Mouse (Mus musculus) embryonic facial prominence, embryonic 10.5 days (tissue): ENCODE data around the gene Rock2. TPM values are rescaled to one million over a fixed set of nuclear protein-coding genes. Genes with fewer than 3 reads are reported as not detected.

Source experiments
- DNase-seq: peaks from one replicate; pipeline ENCODE4 v3.0.0-alpha.2; 2017; ENCODE audit warnings: low spot score
- H3K27ac ChIP-seq: fragments of 300-500 bp; sonication (generic); replicated peaks from 2 replicates; pipeline ENCODE4 v1.5.1; 2016; ENCODE audit warnings: mild to moderate bottlenecking
- H3K27me3 ChIP-seq: fragments of 300-500 bp; sonication (generic); replicated peaks from 2 replicates; pipeline ENCODE4 v1.6.1; 2016; ENCODE audit warnings: low read depth, mild to moderate bottlenecking; ENCODE audit not compliant: poor library complexity, severe bottlenecking
- H3K36me3 ChIP-seq: fragments of 300-500 bp; sonication (generic); replicated peaks from 2 replicates; pipeline ENCODE4 v1.6.1; 2016; ENCODE audit warnings: mild to moderate bottlenecking, moderate library complexity
- H3K4me1 ChIP-seq: fragments of 300-500 bp; sonication (generic); 2 replicates; pipeline ENCODE4 v1.6.1; 2016
- H3K4me3 ChIP-seq: fragments of 300-500 bp; sonication (generic); 2 replicates; pipeline ENCODE4 v1.5.1; 2016; ENCODE audit warnings: mild to moderate bottlenecking, moderate library complexity
- H3K9me3 ChIP-seq: fragments of 300-500 bp; sonication (generic); 2 replicates; pipeline ENCODE4 v1.6.1; 2016; ENCODE audit warnings: mild to moderate bottlenecking
- WGBS: fragments of 180-500 bp; shearing (Covaris S2); methylation state at CpG from one replicate; pipeline ENCODE4 v1.1.7; 2016; 5-methylcytosine and 5-hydroxymethylcytosine counted together
- polyA plus RNA-seq: library from polyadenylated mRNA; unstranded; fragments of >200 nt; fragmentation: Nextera tagmentation; extraction: Ambion mirVana; gene quantifications from 2 replicates; pipeline ENCODE4 v1.2.1, GENCODE M21; 2016

Rock2 gene
- polyA plus RNA-seq, 1 experiment from 2014 or later: 12.7 TPM

- H3K27ac ChIP-seq: no peak overlapping the region
- H3K9me3 ChIP-seq: no peaks in the 10 kb centered on the region; the same call in 1 of the 2 replicates
- DNase-seq: no peak
- peaks cover 13% of the 10 kb centered on the region for H3K4me1 ChIP-seq
- H3K36me3 ChIP-seq: no peaks in the 10 kb centered on the region
- 76% methylated on average over 3 of the region's 3 CpGs for WGBS
- H3K4me3 ChIP-seq: no peak overlapping the region
- no peaks in the 10 kb centered on the region for H3K27me3 ChIP-seq
Measured at GRCm38 (mm10) chr12:16860961-16861360, 33.7 kb upstream of the Rock2 start.

GRCm38 (mm10) chr12:16864477-16864876 is 30.2 kb upstream of the Rock2 start:
- no peaks in the 10 kb centered on the region; the same call in 1 of the 2 replicates for H3K9me3 ChIP-seq
- WGBS: 89% methylated on average over 4 of the region's 4 CpGs
- no peak for DNase-seq
- H3K27ac ChIP-seq: no peak overlapping the region
- H3K4me1 ChIP-seq: peaks cover 19% of the 10 kb centered on the region
- no peaks in the 10 kb centered on the region for H3K36me3 ChIP-seq
- no peaks in the 10 kb centered on the region for H3K27me3 ChIP-seq
- H3K4me3 ChIP-seq: no peak overlapping the region

GRCm38 (mm10) chr12:16865871-16866270 is 28.8 kb upstream of the Rock2 start:
- Histone ChIP-seq H3K27me3 (no peaks in the 10 kb centered on the region), H3K9me3 (no peaks in the 10 kb centered on the region; the same call in 1 of the 2 replicates), H3K27ac (no peak overlapping the region), H3K4me1 (peaks cover 27% of the 10 kb centered on the region), H3K36me3 (no peaks in the 10 kb centered on the region), H3K4me3 (no peak overlapping the region)
- WGBS: 67% methylated on average over 3 of the region's 3 CpGs
- DNase-seq: no peak

- Histone ChIP-seq H3K27me3 (no peaks in the 10 kb centered on the region), H3K9me3 (no peaks in the 10 kb centered on the region; the same call in 1 of the 2 replicates), H3K36me3 (no peaks in the 10 kb centered on the region), H3K4me3 (no peak overlapping the region), H3K4me1 (peaks cover 28% of the 10 kb centered on the region), H3K27ac (no peak overlapping the region)
- DNase-seq: no peak
- WGBS: 68% methylated on average over 3 of the region's 3 CpGs
Measured at GRCm38 (mm10) chr12:16866460-16866859, 28.2 kb upstream of the Rock2 start.

- 66% methylated on average over 7 of the region's 7 CpGs for WGBS
- no peak overlapping the region for H3K4me3 ChIP-seq
- DNase-seq: no peak
- H3K36me3 ChIP-seq: no peaks in the 10 kb centered on the region
- no peaks in the 10 kb centered on the region for H3K27me3 ChIP-seq
- no peaks in the 10 kb centered on the region; the same call in 1 of the 2 replicates for H3K9me3 ChIP-seq
- H3K4me1 ChIP-seq: peaks cover 30% of the 10 kb centered on the region
- H3K27ac ChIP-seq: no peak overlapping the region
Measured at GRCm38 (mm10) chr12:16867306-16867705, 27.4 kb upstream of the Rock2 start.

- H3K9me3 ChIP-seq: no peaks in the 10 kb centered on the region; the same call in 1 of the 2 replicates
- DNase-seq: no peak
- H3K4me1 ChIP-seq: peaks cover 32% of the 10 kb centered on the region
- no peaks in the 10 kb centered on the region for H3K36me3 ChIP-seq
- no peak overlapping the region for H3K4me3 ChIP-seq
- 75% methylated on average over 6 of the region's 6 CpGs for WGBS
- no peaks in the 10 kb centered on the region for H3K27me3 ChIP-seq
- 0 out of 2 replicates have a peak overlapping the region, but pooled peaks have one; percentile 19 for H3K27ac ChIP-seq
Measured at GRCm38 (mm10) chr12:16868618-16869017, 26.1 kb upstream of the Rock2 start.

GRCm38 (mm10) chr12:16869091-16869778 is 25.5 kb upstream of the Rock2 start:
- Histone ChIP-seq H3K27ac (peak overlapping the region; percentile 86), H3K36me3 (no peaks in the 10 kb centered on the region), H3K27me3 (no peaks in the 10 kb centered on the region), H3K4me1 (peaks cover 35% of the 10 kb centered on the region), H3K9me3 (no peaks in the 10 kb centered on the region; the same call in 1 of the 2 replicates), H3K4me3 (no peak overlapping the region)
- 67% methylated on average over 8 of the region's 8 CpGs for WGBS
- DNase-seq: no peak

GRCm38 (mm10) chr12:16869870-16870404 is 24.8 kb upstream of the Rock2 start:
- H3K4me3 ChIP-seq: peak overlapping the region; percentile 17; the same call in 1 of the 2 replicates
- peaks cover 37% of the 10 kb centered on the region for H3K4me1 ChIP-seq
- DNase-seq: peak; percentile 18
- H3K9me3 ChIP-seq: no peaks in the 10 kb centered on the region; the same call in 1 of the 2 replicates
- H3K27ac ChIP-seq: peak overlapping the region; percentile 86
- no peaks in the 10 kb centered on the region for H3K36me3 ChIP-seq
- 53% methylated on average over 9 of the region's 9 CpGs for WGBS
- no peaks in the 10 kb centered on the region for H3K27me3 ChIP-seq

GRCm38 (mm10) chr12:16870405-16871068 is 24.2 kb upstream of the Rock2 start:
- peak overlapping the region; percentile 17; the same call in 1 of the 2 replicates for H3K4me3 ChIP-seq
- 26% methylated on average over 8 of the region's 8 CpGs for WGBS
- peaks cover 37% of the 10 kb centered on the region for H3K4me1 ChIP-seq
- H3K27ac ChIP-seq: peak overlapping the region; percentile 86
- H3K27me3 ChIP-seq: no peaks in the 10 kb centered on the region
- DNase-seq: peak; percentile 77
- no peaks in the 10 kb centered on the region for H3K9me3 ChIP-seq
- H3K36me3 ChIP-seq: no peaks in the 10 kb centered on the region

GRCm38 (mm10) chr12:16872006-16872405 is 22.7 kb upstream of the Rock2 start:
- no peaks in the 10 kb centered on the region for H3K36me3 ChIP-seq
- DNase-seq: no peak
- H3K4me3 ChIP-seq: no peak overlapping the region
- no peaks in the 10 kb centered on the region for H3K9me3 ChIP-seq
- no peaks in the 10 kb centered on the region for H3K27me3 ChIP-seq
- WGBS: 65% methylated on average over 1 of the region's 1 CpGs
- peaks cover 44% of the 10 kb centered on the region for H3K4me1 ChIP-seq
- no peak overlapping the region for H3K27ac ChIP-seq

GRCm38 (mm10) chr12:16872926-16873464 is 21.7 kb upstream of the Rock2 start:
- WGBS: 80% methylated on average over 7 of the region's 7 CpGs
- Histone ChIP-seq H3K27me3 (no peaks in the 10 kb centered on the region), H3K4me3 (no peak overlapping the region), H3K36me3 (no peaks in the 10 kb centered on the region), H3K9me3 (no peaks in the 10 kb centered on the region), H3K27ac (no peak overlapping the region), H3K4me1 (peaks cover 45% of the 10 kb centered on the region)
- DNase-seq: no peak

GRCm38 (mm10) chr12:16873549-16873948 is 21.1 kb upstream of the Rock2 start:
- H3K36me3 ChIP-seq: no peaks in the 10 kb centered on the region
- no peak overlapping the region for H3K27ac ChIP-seq
- H3K4me1 ChIP-seq: peaks cover 45% of the 10 kb centered on the region
- no peaks in the 10 kb centered on the region for H3K9me3 ChIP-seq
- no peak overlapping the region for H3K4me3 ChIP-seq
- DNase-seq: no peak
- WGBS: 87% methylated on average over 7 of the region's 7 CpGs
- no peaks in the 10 kb centered on the region for H3K27me3 ChIP-seq
